Mouse (Mus musculus) liver, embryonic 11.5 days (tissue): ENCODE results near the gene Usp15. TPM values are rescaled to one million over a fixed set of nuclear protein-coding genes. Genes with fewer than 3 reads are reported as not detected.

Source experiments
- ATAC-seq: fragments of 200-750 bp; cut with Nextera tagmentation; replicated peaks from 2 replicates; pipeline ENCODE4 v1.8.0; 2017; ENCODE audit warnings: moderate number of reproducible peaks, mild to moderate bottlenecking, moderate TSS enrichment, moderate library complexity; ENCODE audit not compliant: low FRiP score
- DNase-seq: peaks from one replicate; pipeline ENCODE4 v3.0.0-alpha.2; 2017; ENCODE audit warnings: low spot score
- H3K27ac ChIP-seq: fragments of 300-500 bp; sonication (generic); 2 replicates; pipeline ENCODE4 v1.5.1; 2014; ENCODE audit warnings: mild to moderate bottlenecking, low read depth, low read length, control low read depth
- H3K27me3 ChIP-seq: fragments of 300-500 bp; sonication (generic); replicated peaks from 2 replicates; pipeline ENCODE4 v1.6.1; 2014; ENCODE audit warnings: low read length, mixed read lengths; ENCODE audit not compliant: control insufficient read depth, insufficient read depth
- H3K36me3 ChIP-seq: fragments of 300-500 bp; sonication (generic); 2 replicates; pipeline ENCODE4 v1.6.1; 2014; ENCODE audit warnings: mild to moderate bottlenecking, low read length, moderate library complexity, mixed read lengths; ENCODE audit not compliant: control insufficient read depth, insufficient read depth
- H3K4me1 ChIP-seq: fragments of 300-500 bp; sonication (generic); replicated peaks from 2 replicates; pipeline ENCODE4 v1.6.1; 2014; ENCODE audit warnings: low read length, mixed read lengths; ENCODE audit not compliant: control insufficient read depth, insufficient read depth
- H3K4me2 ChIP-seq: fragments of 300-500 bp; sonication (generic); 2 replicates; pipeline ENCODE4 v1.6.1; 2014; ENCODE audit warnings: mild to moderate bottlenecking, control low read depth, moderate library complexity
- H3K4me3 ChIP-seq: fragments of 300-500 bp; sonication (generic); 2 replicates; pipeline ENCODE4 v1.5.1; 2014; ENCODE audit warnings: low read depth, low read length, control low read depth
- H3K9ac ChIP-seq: fragments of 300-500 bp; sonication (generic); 2 replicates; pipeline ENCODE4 v1.6.1; 2014; ENCODE audit warnings: low read depth, low read length, control low read depth
- H3K9me3 ChIP-seq: fragments of 300-500 bp; sonication (generic); 2 replicates; pipeline ENCODE4 v1.6.1; 2016; ENCODE audit warnings: low read length, inconsistent platforms, mixed read lengths; ENCODE audit not compliant: control insufficient read depth
- WGBS: fragments of 180-500 bp; shearing (Covaris S2); extraction: QIAGEN DNeasy Blood & Tissue Kit; methylation state at CpG from one replicate; pipeline ENCODE4 v1.1.7; 2014; 5-methylcytosine and 5-hydroxymethylcytosine counted together
- polyA plus RNA-seq: library from polyadenylated mRNA; unstranded; fragments of >200 nt; fragmentation: Nextera tagmentation; extraction: Ambion mirVana; gene quantifications from 2 replicates; pipeline ENCODE4 v1.2.1, GENCODE M21; 2014

Gene Usp15
- polyA plus RNA-seq, 1 experiment from 2014 or later: 139 TPM

- Histone ChIP-seq H3K4me2 (no peak overlapping the region), H3K9ac (no peak overlapping the region), H3K4me3 (no peak overlapping the region), H3K9me3 (no peaks in the 10 kb centered on the region), H3K36me3 (no peaks in the 10 kb centered on the region), H3K27ac (no peak overlapping the region), H3K4me1 (no peaks in the 10 kb centered on the region), H3K27me3 (no peaks in the 10 kb centered on the region)
- DNase-seq: peak; percentile 7
- 73% methylated on average over 2 of the region's 2 CpGs for WGBS
- ATAC-seq: no peak
These were observed 109.9 kb downstream of the Usp15 start for GRCm38 (mm10) chr10:123086847-123087246.

- H3K4me2 ChIP-seq: no peak overlapping the region
- no peak overlapping the region for H3K4me3 ChIP-seq
- no peak overlapping the region for H3K9ac ChIP-seq
- 55% methylated on average over 10 of the region's 10 CpGs for WGBS
- H3K27ac ChIP-seq: no peak overlapping the region
- H3K4me1 ChIP-seq: no peaks in the 10 kb centered on the region
- H3K9me3 ChIP-seq: no peaks in the 10 kb centered on the region
- ATAC-seq (no peak), DNase-seq (peak; percentile 28)
- H3K36me3 ChIP-seq: no peaks in the 10 kb centered on the region
- no peaks in the 10 kb centered on the region for H3K27me3 ChIP-seq
These were observed 111.7 kb downstream of the Usp15 start for GRCm38 (mm10) chr10:123084900-123085641.

- WGBS: 70% methylated on average over 9 of the region's 9 CpGs
- no peaks in the 10 kb centered on the region for H3K9me3 ChIP-seq
- no peak overlapping the region for H3K4me3 ChIP-seq
- H3K4me2 ChIP-seq: no peak overlapping the region
- H3K36me3 ChIP-seq: no peaks in the 10 kb centered on the region
- DNase-seq: no peak
- ATAC-seq: no peak
- H3K4me1 ChIP-seq: no peaks in the 10 kb centered on the region
- H3K27me3 ChIP-seq: no peaks in the 10 kb centered on the region
- no peak overlapping the region for H3K9ac ChIP-seq
- H3K27ac ChIP-seq: no peak overlapping the region
These were observed 112.5 kb downstream of the Usp15 start for GRCm38 (mm10) chr10:123084307-123084706.

- Histone ChIP-seq H3K4me1 (peaks cover 11% of the 10 kb centered on the region), H3K27ac (peak within 1 kb of the TSS; percentile 71; the same call in 1 of the 2 replicates), H3K27me3 (no peaks in the 10 kb centered on the region), H3K9ac (peak within 1 kb of the TSS; percentile 88), H3K4me2 (peak within 1 kb of the TSS; percentile 80), H3K36me3 (peaks cover 3% of the 10 kb centered on the region; the same call in 1 of the 2 replicates), H3K4me3 (peak within 1 kb of the TSS; percentile 68), H3K9me3 (no peaks in the 10 kb centered on the region)
- WGBS: under 1% methylated on average over 54 of the region's 58 CpGs
- peak; percentile 96 for DNase-seq
- peak; percentile 99 for ATAC-seq
These were observed 120.4 kb downstream of the Usp15 start, which contains the start of gene Mon2 for GRCm38 (mm10) chr10:123076245-123077023. TSS of gene Mon2 (minus strand) at chr10:123076505.

- Histone ChIP-seq H3K27me3 (no peaks in the 10 kb centered on the region), H3K27ac (peak overlapping the region; percentile 71; the same call in 1 of the 2 replicates), H3K4me1 (peaks cover 11% of the 10 kb centered on the region), H3K36me3 (peaks cover 3% of the 10 kb centered on the region; the same call in 1 of the 2 replicates), H3K9ac (peak overlapping the region; percentile 88), H3K4me2 (peak overlapping the region; percentile 80), H3K9me3 (no peaks in the 10 kb centered on the region), H3K4me3 (peak overlapping the region; percentile 68)
- no peak for DNase-seq
- peak; percentile 67 for ATAC-seq
- under 1% methylated on average over 48 of the region's 48 CpGs for WGBS
These were observed 121.0 kb downstream of the Usp15 start for GRCm38 (mm10) chr10:123075751-123076242.

GRCm38 (mm10) chr10:123071997-123072396 lies 124.8 kb downstream of the Usp15 start:
- Histone ChIP-seq H3K9me3 (no peaks in the 10 kb centered on the region; the same call in 1 of the 2 replicates), H3K27ac (no peak overlapping the region), H3K4me3 (no peak overlapping the region), H3K4me1 (peaks cover 10% of the 10 kb centered on the region), H3K36me3 (peaks cover 10% of the 10 kb centered on the region), H3K9ac (no peak overlapping the region), H3K27me3 (no peaks in the 10 kb centered on the region), H3K4me2 (no peak overlapping the region)
- WGBS: 68% methylated on average over 2 of the region's 2 CpGs
- DNase-seq: no peak
- ATAC-seq: no peak

GRCm38 (mm10) chr10:123063021-123063420 lies 133.8 kb downstream of the Usp15 start:
- H3K4me2 ChIP-seq: no peak overlapping the region
- H3K9ac ChIP-seq: no peak overlapping the region
- no peaks in the 10 kb centered on the region for H3K27me3 ChIP-seq
- 86% methylated on average over 2 of the region's 2 CpGs for WGBS
- no peak overlapping the region for H3K4me3 ChIP-seq
- no peaks in the 10 kb centered on the region for H3K9me3 ChIP-seq
- DNase-seq: no peak
- no peak overlapping the region for H3K27ac ChIP-seq
- no peaks in the 10 kb centered on the region for H3K4me1 ChIP-seq
- ATAC-seq: no peak
- no peaks in the 10 kb centered on the region for H3K36me3 ChIP-seq

GRCm38 (mm10) chr10:123060831-123061230 lies 136.0 kb downstream of the Usp15 start:
- ATAC-seq: no peak
- Histone ChIP-seq H3K36me3 (no peaks in the 10 kb centered on the region), H3K27me3 (no peaks in the 10 kb centered on the region), H3K4me2 (no peak overlapping the region), H3K9me3 (no peaks in the 10 kb centered on the region), H3K9ac (no peak overlapping the region), H3K4me1 (no peaks in the 10 kb centered on the region), H3K27ac (no peak overlapping the region), H3K4me3 (no peak overlapping the region)
- 81% methylated on average over 6 of the region's 6 CpGs for WGBS
- no peak for DNase-seq
